Mouse (Mus musculus): Measurements from ENCODE around the gene Atf6. TPM values are rescaled to one million over a fixed set of nuclear protein-coding genes. Genes with fewer than 3 reads are reported as not detected.

Gene Atf6
- polyA plus RNA-seq, 1 experiment from 2014 or later = 6.1 TPM

DNA sequence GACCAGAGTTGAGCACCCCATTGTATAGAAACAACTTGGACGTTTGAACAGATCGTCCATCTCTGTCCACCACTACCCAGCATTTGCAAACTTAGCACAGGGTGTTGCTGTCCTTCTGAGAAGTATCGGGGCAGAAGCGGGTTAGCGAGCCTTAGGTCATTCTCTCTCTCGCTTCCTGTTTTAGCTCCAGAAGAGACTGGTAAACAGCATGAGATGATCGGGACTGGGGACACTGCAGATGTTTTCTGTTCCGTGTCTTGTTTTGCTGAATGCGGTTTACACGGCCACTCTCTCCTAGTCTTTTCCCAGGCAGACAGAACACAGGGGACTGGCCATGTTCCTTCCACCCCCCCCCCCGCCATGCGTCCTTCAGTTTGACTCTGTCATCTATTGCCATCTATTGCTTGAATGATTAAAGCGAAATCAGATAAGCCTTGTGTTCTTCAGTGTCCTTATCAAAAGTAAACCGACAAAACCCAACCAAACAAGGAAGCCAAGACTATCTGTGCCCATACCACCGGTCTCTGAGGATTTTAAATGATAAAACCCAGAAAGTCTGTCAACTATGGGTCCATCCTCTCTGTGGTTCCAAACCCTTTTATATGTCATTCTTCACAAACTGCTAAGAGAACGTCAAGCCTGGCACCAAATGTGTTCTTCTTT lies 31.0 kb upstream of the Atf6 start:
- no peak overlapping the region for H3K4me2 ChIP-seq
- H3K4me1 ChIP-seq (replicated peaks) = peaks cover 11% of the 10 kb centered on the region
- no peak overlapping the region for H3K4me3 ChIP-seq (replicated peaks)
- H3K9me3 ChIP-seq (replicated peaks) = no peaks in the 10 kb centered on the region
- ATAC-seq (ENCODE audit: low read depth) (peak; percentile 14; the same call in 1 of the 2 replicates), DNase-seq (no peak)
- no peak overlapping the region for H3K9ac ChIP-seq
- no peaks in the 10 kb centered on the region for H3K36me3 ChIP-seq
- WGBS (ENCODE audit: insufficient replicate concordance) = 35% methylated on average over 16 of the region's 16 CpGs
- peaks cover 7% of the 10 kb centered on the region; the same call in 1 of the 2 replicates for H3K27me3 ChIP-seq
- no peak overlapping the region for H3K27ac ChIP-seq

DNA sequence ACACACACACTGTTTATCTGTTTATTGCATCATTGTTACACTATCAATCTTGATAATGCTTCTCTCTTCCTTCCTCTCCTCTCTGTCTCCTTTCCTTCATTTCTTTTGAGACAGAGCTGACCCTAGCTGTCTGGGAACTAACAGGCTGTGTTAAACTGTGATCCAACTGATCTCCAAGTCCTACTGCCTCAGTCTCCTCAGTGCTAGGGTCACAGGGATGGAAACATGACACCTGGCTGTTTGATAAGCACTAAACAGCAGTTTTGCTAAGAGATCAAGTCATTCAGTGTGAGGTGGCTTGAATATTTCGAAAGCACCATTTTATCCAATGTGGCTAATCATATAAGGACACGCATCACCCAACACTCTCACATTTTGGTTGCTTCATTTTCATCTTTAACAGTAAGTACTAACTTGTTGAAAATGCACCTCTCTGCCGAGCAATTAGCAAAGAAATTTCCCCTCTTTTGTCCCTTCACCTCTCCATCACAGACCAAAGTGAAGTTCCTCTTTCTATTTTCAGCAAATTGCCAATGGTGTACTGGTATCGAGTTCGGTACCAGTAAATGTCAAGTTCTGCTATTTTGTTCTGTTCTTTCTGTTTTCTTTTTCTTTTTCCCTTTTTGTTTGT lies 29.2 kb upstream of the Atf6 start:
- peaks cover 7% of the 10 kb centered on the region; the same call in 1 of the 2 replicates for H3K27me3 ChIP-seq

DNA sequence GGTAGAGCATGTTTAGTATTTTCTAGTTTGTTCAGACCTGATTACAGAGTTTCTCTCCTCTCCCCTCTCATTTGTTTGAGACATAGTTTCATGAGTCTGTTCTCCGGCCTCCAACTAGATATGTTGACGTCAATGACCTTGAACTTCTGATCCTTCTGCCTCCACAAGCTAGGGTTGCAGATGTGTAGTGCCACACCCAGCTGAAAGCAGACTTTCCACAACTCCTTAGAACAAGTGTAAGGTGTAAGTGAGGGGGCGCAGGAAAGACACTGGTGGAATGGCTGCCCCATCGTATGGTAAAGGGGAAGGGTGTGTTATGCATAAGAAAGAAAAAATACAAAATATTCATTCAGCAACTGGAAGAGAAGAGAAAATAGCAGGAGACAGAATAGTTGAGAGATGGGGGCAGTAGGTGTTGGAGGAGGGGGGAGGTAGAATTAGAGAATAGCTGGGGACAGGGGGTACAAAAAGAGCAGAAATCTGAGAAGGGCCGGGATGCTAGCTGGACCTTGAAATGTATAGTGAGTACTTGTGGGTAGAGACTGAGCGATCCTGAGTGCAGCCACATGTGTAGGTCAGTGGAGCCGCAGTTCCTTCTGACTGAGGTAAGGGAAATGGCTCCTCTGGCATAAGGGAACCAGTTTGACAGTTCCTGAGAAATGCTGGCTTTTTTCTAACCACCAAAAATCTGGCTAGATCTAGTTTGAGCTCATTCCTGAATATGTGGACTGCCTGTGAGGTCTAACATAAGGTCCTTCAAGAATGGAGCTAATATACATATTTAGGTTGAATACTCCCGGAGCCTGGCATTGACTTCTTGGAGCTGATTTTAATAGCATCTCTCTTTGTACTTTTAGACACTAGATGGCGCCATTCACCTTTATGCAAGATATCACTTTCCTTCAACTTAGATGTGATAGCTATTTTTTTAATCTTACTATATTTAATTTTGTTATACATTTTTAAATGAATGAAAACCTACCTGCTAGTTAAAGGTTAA lies 27.3 kb upstream of the Atf6 start:
- Histone ChIP-seq H3K36me3 (no peaks in the 10 kb centered on the region), H3K4me3 (replicated peaks) (no peak overlapping the region), H3K27me3 (peaks cover 7% of the 10 kb centered on the region; the same call in 1 of the 2 replicates), H3K9ac (no peak overlapping the region), H3K4me2 (no peak overlapping the region), H3K4me1 (replicated peaks) (peaks cover 2% of the 10 kb centered on the region; the same call in 1 of the 2 replicates), H3K9me3 (replicated peaks) (no peaks in the 10 kb centered on the region), H3K27ac (no peak overlapping the region)
- ATAC-seq (ENCODE audit: low read depth) (no peak), DNase-seq (no peak)
- WGBS (ENCODE audit: insufficient replicate concordance) = 45% methylated on average over 9 of the region's 9 CpGs

More for the DNA sequence above, 29.2 kb upstream of the Atf6 start:
- no peak for ATAC-seq (ENCODE audit: low read depth)
- no peak overlapping the region for H3K4me3 ChIP-seq (replicated peaks)
- no peak overlapping the region for H3K27ac ChIP-seq
- no peaks in the 10 kb centered on the region for H3K36me3 ChIP-seq
- 43% methylated on average over 5 of the region's 5 CpGs for WGBS (ENCODE audit: insufficient replicate concordance)
- H3K9ac ChIP-seq = no peak overlapping the region
- no peak for DNase-seq
- H3K4me1 ChIP-seq (replicated peaks) = peaks cover 8% of the 10 kb centered on the region
- H3K4me2 ChIP-seq = no peak overlapping the region
- no peaks in the 10 kb centered on the region for H3K9me3 ChIP-seq (replicated peaks)

DNA sequence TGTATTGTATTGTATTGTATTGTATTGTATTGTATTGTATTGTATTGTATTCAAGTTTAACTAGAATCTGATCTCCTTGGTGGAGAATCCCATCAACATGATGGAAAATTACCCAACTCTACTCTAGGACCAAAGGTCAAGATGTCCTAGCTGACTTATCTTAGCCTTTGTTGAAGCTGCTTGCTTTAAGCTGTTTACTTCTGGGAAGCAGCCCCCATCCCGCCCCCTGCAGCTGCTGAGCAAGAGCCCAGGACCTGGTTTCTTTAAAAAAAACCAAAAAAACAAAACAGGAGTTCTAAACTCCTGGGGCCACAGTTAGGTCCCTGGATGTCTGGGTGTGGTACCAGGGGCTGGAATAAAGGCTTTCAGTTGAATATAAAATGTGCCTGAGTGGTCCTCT lies 24.7 kb upstream of the Atf6 start:
- 53% methylated on average over 1 of the region's 1 CpGs for WGBS (ENCODE audit: insufficient replicate concordance)
- Histone ChIP-seq H3K9me3 (replicated peaks) (no peaks in the 10 kb centered on the region), H3K4me1 (replicated peaks) (no peaks in the 10 kb centered on the region; the same call in 1 of the 2 replicates), H3K9ac (no peak overlapping the region), H3K4me3 (replicated peaks) (no peak overlapping the region), H3K27ac (no peak overlapping the region), H3K36me3 (no peaks in the 10 kb centered on the region), H3K4me2 (no peak overlapping the region), H3K27me3 (0 out of 2 replicates have a peak, but pooled peaks cover 2% of the 10 kb centered on the region)
- ATAC-seq (ENCODE audit: low read depth) = no peak
- DNase-seq = no peak

DNA sequence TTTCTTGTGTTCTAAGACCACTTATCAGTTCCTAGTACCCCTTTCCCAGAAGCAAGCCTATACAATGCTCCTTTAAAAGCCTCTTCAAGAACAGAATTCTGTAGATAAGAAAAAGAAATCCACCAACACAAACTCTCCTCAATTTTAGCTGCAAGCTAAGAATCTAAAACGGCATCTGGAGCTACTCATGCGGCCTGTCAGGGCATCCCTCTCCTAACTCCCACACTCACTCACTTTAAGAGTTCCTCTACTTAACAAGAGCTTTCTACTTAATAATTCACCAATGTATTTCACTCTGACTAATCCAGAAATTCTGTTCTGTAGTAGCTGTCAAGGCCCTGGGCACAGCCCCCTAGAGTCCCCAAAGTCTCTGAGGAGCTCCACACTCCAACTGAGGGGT lies 24.1 kb upstream of the Atf6 start:
- Histone ChIP-seq H3K9ac (no peak overlapping the region), H3K4me3 (replicated peaks) (no peak overlapping the region), H3K27me3 (0 out of 2 replicates have a peak, but pooled peaks cover 2% of the 10 kb centered on the region), H3K4me2 (no peak overlapping the region), H3K9me3 (replicated peaks) (no peaks in the 10 kb centered on the region), H3K36me3 (no peaks in the 10 kb centered on the region), H3K4me1 (replicated peaks) (no peaks in the 10 kb centered on the region; the same call in 1 of the 2 replicates), H3K27ac (no peak overlapping the region)
- WGBS (ENCODE audit: insufficient replicate concordance) = 55% methylated on average over 2 of the region's 2 CpGs
- DNase-seq = no peak
- no peak for ATAC-seq (ENCODE audit: low read depth)

DNA sequence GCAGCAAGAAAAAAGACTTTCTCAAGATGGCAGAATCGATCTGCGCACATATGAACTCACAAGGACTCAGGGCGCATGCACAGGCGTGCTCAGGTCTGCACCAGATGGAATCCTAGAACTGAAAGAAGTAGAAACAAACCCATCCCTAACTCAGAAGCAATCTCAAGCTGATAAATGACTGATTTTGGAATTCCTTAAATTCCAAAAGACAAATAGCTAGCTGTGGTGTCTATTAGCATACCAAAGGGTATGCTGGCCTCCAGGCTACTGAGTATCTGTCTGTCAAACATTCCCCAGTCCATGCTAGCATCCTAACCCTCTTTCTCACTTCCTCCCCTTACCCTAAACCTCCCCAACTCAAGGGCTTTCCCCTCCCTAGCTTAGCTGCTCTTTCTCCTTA lies 21.7 kb upstream of the Atf6 start:
- no peak overlapping the region for H3K4me2 ChIP-seq
- H3K36me3 ChIP-seq = no peaks in the 10 kb centered on the region
- 0 out of 2 replicates have a peak, but pooled peaks cover 2% of the 10 kb centered on the region for H3K27me3 ChIP-seq
- no peak overlapping the region for H3K4me3 ChIP-seq (replicated peaks)
- H3K27ac ChIP-seq = no peak overlapping the region
- peaks cover 22% of the 10 kb centered on the region for H3K4me1 ChIP-seq (replicated peaks)
- WGBS (ENCODE audit: insufficient replicate concordance) = 80% methylated on average over 4 of the region's 4 CpGs
- ATAC-seq (ENCODE audit: low read depth) = no peak
- H3K9ac ChIP-seq = no peak overlapping the region
- H3K9me3 ChIP-seq (replicated peaks) = no peaks in the 10 kb centered on the region
- no peak for DNase-seq

DNA sequence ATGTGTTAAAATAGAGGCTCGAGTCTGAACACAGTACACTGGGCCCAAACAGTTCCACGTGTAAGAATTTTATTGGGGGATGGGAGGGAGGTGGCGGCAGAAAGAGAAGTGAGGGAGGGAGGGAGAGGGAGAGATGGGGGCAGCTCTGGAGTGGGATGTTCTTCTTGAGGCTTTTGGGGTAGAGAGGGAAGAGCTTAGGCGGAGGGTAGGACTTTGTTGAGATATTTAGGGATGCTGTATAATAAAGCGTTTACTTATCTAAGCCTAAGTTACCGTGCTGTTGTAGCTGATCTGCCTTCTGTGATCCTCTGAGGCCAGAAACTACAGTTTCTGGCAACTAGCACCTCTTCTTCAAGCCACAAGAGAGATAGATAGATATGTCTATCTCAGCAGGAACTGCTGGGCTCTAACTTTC lies 18.5 kb upstream of the Atf6 start:
- Histone ChIP-seq H3K4me3 (replicated peaks) (no peak overlapping the region; the same call in 1 of the 2 replicates), H3K9ac (peak overlapping the region; percentile 49; the same call in 1 of the 2 replicates), H3K4me1 (replicated peaks) (peaks cover 40% of the 10 kb centered on the region), H3K27me3 (0 out of 2 replicates have a peak, but pooled peaks cover 2% of the 10 kb centered on the region), H3K4me2 (peak overlapping the region; percentile 47), H3K27ac (no peak overlapping the region; the same call in 1 of the 2 replicates), H3K36me3 (peaks cover 8% of the 10 kb centered on the region; the same call in 1 of the 2 replicates), H3K9me3 (replicated peaks) (no peaks in the 10 kb centered on the region)
- DNase-seq (no peak), ATAC-seq (ENCODE audit: low read depth) (no peak; the same call in 1 of the 2 replicates)
- 12% methylated on average over 6 of the region's 6 CpGs for WGBS (ENCODE audit: insufficient replicate concordance)

DNA sequence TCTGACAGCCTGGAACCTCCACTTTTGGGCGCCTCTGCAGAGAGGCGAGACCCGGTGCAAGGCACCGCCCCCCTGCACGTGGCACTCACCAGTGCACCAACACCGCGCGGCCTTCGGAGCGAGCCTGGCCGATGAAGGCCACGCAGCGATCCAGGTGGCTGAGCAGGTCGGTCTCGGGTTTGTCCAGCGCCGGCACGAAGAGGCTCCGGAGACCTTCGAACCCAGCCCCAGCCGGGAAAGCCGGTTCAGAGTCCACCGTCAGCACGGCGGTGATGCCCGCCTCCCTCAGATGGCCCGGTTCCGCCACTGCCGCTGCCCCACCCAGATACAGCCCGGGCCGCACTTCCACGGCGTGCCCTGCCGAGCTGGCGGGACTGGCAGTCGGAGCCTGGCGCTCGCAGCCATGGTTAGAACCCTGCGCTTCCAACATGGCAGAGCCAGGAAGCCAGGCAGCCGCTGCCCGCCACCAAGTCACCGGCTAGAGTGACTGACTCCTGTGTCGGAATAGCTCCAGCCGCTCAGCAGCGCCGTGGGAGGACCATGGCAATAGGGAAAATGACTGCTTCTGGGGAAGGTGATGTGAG lies 17.5 kb upstream of the Atf6 start, which contains the start of the genes Gm26620 and Dusp12:
TSS of gene Gm26620 (plus strand) at position 88 of the 584 bp plus-strand sequence.
TSS of gene Dusp12 (minus strand) at position 563 of the 584 bp plus-strand sequence.
- H3K4me2 ChIP-seq = peak within 1 kb of the TSS; percentile 88
- peak; percentile 84 for ATAC-seq (ENCODE audit: low read depth)
- H3K4me3 ChIP-seq (replicated peaks) = peak within 1 kb of the TSS; percentile 84
- H3K4me1 ChIP-seq (replicated peaks) = peaks cover 40% of the 10 kb centered on the region
- 0 out of 2 replicates have a peak, but pooled peaks cover 2% of the 10 kb centered on the region for H3K27me3 ChIP-seq
- H3K9ac ChIP-seq = peak within 1 kb of the TSS; percentile 81
- no peaks in the 10 kb centered on the region for H3K9me3 ChIP-seq (replicated peaks)
- H3K36me3 ChIP-seq = peaks cover 18% of the 10 kb centered on the region
- DNase-seq = peak; percentile 73
- peak within 1 kb of the TSS; percentile 78 for H3K27ac ChIP-seq
- WGBS (ENCODE audit: insufficient replicate concordance) = under 1% methylated on average over 46 of the region's 46 CpGs

DNA sequence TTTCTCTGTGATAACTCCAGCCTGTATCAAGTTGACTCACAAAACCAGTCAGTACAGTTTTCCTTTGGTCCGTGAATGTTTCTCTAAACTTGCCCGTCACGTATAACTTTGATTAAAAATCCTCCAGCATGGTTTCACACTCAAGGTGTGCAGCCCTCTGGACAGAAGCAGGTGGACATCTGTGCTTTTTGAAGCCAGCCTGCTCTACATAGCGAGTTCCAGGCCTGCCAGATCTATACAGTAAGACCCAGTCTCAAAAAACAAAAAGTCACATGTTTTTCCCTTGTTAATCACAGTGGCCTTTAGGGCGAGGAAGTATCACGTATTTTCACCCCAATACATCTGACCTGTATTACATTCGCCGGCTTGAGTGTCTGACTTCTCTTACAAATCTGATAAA lies 16.8 kb upstream of the Atf6 start:
- peak overlapping the region; percentile 84 for H3K4me3 ChIP-seq (replicated peaks)
- peaks cover 21% of the 10 kb centered on the region for H3K36me3 ChIP-seq
- peak overlapping the region; percentile 88 for H3K4me2 ChIP-seq
- H3K27me3 ChIP-seq = 0 out of 2 replicates have a peak, but pooled peaks cover 2% of the 10 kb centered on the region
- ATAC-seq (ENCODE audit: low read depth) (no peak), DNase-seq (no peak)
- H3K27ac ChIP-seq = peak overlapping the region; percentile 78
- no peaks in the 10 kb centered on the region for H3K9me3 ChIP-seq (replicated peaks)
- peak overlapping the region; percentile 81 for H3K9ac ChIP-seq
- H3K4me1 ChIP-seq (replicated peaks) = peaks cover 40% of the 10 kb centered on the region
- 16% methylated on average over 8 of the region's 8 CpGs for WGBS (ENCODE audit: insufficient replicate concordance)

DNA sequence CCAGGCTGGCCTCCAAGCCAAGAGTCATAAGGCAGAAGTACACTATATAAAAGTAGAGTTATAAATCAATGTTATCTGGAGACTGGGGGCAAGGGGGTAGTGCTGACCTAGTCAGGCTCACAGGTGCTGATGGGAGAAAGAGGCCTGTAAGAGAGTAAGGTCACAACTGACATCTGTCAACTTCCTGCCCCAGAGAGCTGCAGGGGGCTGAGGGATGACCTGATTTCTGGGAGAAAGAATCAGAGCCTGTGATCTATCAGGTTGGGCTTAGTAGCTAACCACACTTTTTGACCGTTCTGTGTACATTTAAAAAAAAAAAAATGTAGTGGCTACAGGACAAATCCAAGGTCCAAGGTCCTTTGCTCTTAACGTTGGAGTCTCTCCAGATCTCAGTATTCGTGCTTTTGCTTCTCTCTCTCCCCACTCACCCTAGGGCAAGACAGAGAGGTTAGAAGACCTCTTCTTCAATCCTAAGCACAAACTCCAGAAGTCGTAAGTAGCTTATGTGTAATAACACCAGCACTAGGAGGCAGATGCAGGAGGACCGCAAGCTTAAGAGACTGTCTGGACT lies 15.4 kb upstream of the Atf6 start:
- H3K27me3 ChIP-seq = 0 out of 2 replicates have a peak, but pooled peaks cover 2% of the 10 kb centered on the region
- ATAC-seq (ENCODE audit: low read depth) = no peak
- H3K4me1 ChIP-seq (replicated peaks) = peaks cover 40% of the 10 kb centered on the region
- no peak overlapping the region for H3K9ac ChIP-seq
- peak overlapping the region; percentile 84; the same call in 1 of the 2 replicates for H3K4me3 ChIP-seq (replicated peaks)
- H3K36me3 ChIP-seq = peaks cover 31% of the 10 kb centered on the region
- 60% methylated on average over 5 of the region's 5 CpGs for WGBS (ENCODE audit: insufficient replicate concordance)
- H3K4me2 ChIP-seq = peak overlapping the region; percentile 88
- peak overlapping the region; percentile 26 for H3K27ac ChIP-seq
- H3K9me3 ChIP-seq (replicated peaks) = no peaks in the 10 kb centered on the region
- DNase-seq = no peak
